Mouse (Mus musculus): Measurements from ENCODE around the gene Cyp1a1. TPM values are rescaled to one million over a fixed set of nuclear protein-coding genes. Genes with fewer than 3 reads are reported as not detected.

Gene Cyp1a1
- total RNA-seq, 4 experiments from 2014 or later, result 0.41 to 0.60 (median 0.52) TPM

Other genes starting within 250 kb of the Cyp1a1 start
- 10 to 100 TPM in 1 of 4 experiments, 1 to 10 TPM in 3; 7.0 to 10.8 (median 7.6) TPM for gene Ppcdc, start 247.8 kb upstream of the Cyp1a1 start, total RNA-seq (2022)
- 1 to 10 TPM in 1 of 4 experiments, under 1 TPM in 3; 0.34 to 1.3 (median 0.76) TPM for gene Scamp5, start 219.9 kb upstream of the Cyp1a1 start, total RNA-seq (2022)
- gene Rpp25, start 183.9 kb upstream of the Cyp1a1 start, total RNA-seq (2022), result not detected
- gene Cox5a, start 166.7 kb upstream of the Cyp1a1 start, total RNA-seq (2022), result 1,000 to 10,000 TPM; 1,141 to 1,247 (median 1,173) TPM
- gene Fam219b, start 150.4 kb upstream of the Cyp1a1 start, total RNA-seq (2022), result 1 to 10 TPM; 4.3 to 6.5 (median 5.5) TPM
- gene Mpi, start 135.2 kb upstream of the Cyp1a1 start, total RNA-seq (2022), result 10 to 100 TPM; 71.2 to 89.3 (median 74.4) TPM
- gene Scamp2, start 127.0 kb upstream of the Cyp1a1 start, total RNA-seq (2022), result 10 to 100 TPM; 35.5 to 42.9 (median 37.1) TPM
- 1 to 10 TPM; 3.3 to 4.8 (median 4.2) TPM for gene Ulk3, start 98.5 kb upstream of the Cyp1a1 start, total RNA-seq (2022)
- gene Cplx3, start 81.6 kb upstream of the Cyp1a1 start, total RNA-seq (2022), result not detected
- gene Lman1l, start 67.2 kb upstream of the Cyp1a1 start, total RNA-seq (2022), result not detected
- gene Csk, start 34.3 kb upstream of the Cyp1a1 start, total RNA-seq (2022), result 10 to 100 TPM in 1 of 4 experiments, 1 to 10 TPM in 3; 8.0 to 10.5 (median 8.8) TPM
- gene Cyp1a2, start 4.2 kb upstream of the Cyp1a1 start, total RNA-seq (2022), result not detected
- gene Edc3, start 20.6 kb downstream of the Cyp1a1 start, total RNA-seq (2022), result 1 to 10 TPM; 4.8 to 6.7 (median 6.3) TPM
- gene Clk3, start 77.9 kb downstream of the Cyp1a1 start, total RNA-seq (2022), result 10 to 100 TPM; 41.4 to 61.1 (median 44.6) TPM
- gene Arid3b, start 148.9 kb downstream of the Cyp1a1 start, total RNA-seq (2022), result 1 to 10 TPM; 3.1 to 6.0 (median 4.4) TPM
- gene Ubl7, start 223.1 kb downstream of the Cyp1a1 start, total RNA-seq (2022), result 10 to 100 TPM; 85.4 to 92.1 (median 90.3) TPM